Mouse (Mus musculus) left cerebral cortex, adult 11 months (tissue): ENCODE measurements around the gene Nepn.

Experiments used
- DNase-seq: peaks from one replicate; pipeline ENCODE4 v3.0.0; 2022; ENCODE audit warnings: low spot score

Gene Nepn

DNA sequence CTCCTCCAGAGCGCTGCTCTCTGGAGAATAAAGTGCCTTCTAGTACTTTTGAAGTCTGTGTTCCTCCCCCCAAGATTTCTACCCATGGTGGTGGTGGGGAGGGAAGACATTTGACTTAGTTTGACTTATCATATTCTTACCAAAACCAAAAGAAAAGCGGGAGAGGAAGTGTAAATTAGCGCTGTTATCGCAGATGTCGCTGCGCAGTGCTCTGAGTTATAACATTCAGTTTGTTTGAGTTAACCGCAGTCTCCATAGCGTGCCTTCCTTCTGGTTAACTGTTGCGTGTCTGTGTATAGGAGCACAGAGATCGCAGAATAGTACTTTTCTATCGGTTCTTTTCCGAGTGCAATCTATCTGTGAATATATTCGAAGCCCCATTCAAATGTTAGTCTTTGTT, 16.4 kb downstream of the Nepn start:
- no peak for DNase-seq

DNA sequence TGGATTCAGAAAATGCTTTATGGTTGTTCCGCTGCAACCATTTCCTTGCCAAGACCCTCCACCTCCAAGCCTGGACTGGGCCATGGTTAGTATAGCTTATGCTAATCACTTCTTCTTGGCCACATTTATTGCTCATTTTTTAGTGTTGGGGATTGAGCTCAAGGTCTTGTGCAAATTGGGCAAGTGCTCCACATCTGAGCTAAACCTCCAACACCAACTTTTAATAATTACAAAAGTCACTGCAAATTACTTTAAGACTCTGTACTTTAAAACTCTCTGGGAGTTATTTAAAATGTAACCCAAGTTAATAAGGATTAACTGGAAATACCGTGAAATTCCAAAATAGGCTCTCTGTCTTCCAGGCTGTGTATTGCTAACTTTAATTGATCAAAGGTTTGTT, 18.8 kb downstream of the Nepn start:
- no peak for DNase-seq

DNA sequence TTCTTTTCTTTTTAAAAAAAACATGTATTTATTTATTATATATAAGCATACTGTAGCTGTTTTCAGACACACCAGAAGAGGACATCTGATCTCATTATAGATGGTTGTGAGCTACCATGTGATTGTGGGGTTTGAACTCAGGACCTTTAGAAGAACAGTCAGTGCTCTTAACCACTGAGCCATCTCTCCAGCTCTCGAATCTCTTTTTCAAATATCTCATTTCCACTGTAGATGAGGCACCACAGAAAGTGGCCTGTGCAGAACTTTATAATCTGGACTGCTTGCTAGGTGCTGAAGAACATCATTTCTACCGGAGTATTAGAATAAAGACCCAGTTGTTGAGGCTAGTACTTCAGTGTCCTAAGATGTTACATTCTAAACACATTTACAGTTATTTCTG, 26.2 kb downstream of the Nepn start:
- no peak for DNase-seq

DNA sequence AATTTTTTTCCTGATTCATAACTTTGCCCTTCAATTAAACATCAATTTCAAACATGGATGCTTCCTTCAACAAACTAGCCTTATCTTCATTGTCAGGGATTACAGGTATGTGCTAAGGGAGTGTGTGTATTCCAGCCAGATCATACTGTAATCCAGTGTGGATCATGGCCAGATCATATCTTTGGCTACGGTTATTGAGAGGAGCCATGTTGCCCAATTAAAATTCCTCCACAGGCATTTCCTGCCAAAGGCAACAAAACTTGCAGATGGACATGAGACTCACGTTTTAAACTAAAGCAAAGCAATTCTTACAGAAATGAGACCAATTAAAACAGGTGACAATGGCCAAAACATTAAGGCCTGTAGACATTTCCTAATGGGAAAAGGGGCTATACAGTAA, 27.7 kb downstream of the Nepn start:
- DNase-seq = no peak

DNA sequence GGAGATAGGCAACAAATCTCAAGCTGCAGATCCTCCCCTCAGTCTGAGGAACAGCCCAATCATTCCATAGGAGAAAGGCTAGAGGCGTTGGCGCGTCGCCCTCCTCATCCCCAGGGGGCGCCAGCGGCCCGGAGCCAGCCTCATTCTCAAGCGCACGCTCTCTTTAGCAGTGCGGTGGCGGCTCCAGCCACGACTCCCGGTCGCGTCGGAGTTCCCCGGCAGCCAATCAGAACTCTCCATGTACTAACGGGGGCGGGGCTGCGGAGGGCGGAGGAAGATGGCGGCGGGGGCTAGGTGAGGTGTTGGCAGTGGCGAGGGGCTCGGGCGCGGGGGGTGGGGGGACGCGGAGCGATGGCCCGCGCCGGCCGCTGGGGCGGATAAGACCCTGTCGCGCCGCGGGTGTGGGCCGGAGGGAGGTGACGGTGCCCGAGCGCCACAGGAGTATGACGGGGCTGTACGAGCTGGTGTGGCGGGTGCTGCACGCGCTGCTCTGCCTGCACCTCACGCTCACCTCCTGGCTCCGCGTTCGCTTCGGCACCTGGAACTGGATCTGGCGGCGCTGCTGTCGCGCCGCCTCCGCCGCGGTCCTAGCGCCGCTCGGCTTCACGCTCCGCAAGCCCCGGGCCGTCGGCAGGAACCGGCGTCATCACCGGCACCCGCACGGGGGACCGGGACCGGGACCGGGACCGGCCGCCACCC, 28.7 kb downstream of the Nepn start, which contains the start of gene Nus1:
TSS of gene Nus1 (plus strand) at position 249 of the 699 bp plus-strand sequence.
- DNase-seq = peak; percentile 94

DNA sequence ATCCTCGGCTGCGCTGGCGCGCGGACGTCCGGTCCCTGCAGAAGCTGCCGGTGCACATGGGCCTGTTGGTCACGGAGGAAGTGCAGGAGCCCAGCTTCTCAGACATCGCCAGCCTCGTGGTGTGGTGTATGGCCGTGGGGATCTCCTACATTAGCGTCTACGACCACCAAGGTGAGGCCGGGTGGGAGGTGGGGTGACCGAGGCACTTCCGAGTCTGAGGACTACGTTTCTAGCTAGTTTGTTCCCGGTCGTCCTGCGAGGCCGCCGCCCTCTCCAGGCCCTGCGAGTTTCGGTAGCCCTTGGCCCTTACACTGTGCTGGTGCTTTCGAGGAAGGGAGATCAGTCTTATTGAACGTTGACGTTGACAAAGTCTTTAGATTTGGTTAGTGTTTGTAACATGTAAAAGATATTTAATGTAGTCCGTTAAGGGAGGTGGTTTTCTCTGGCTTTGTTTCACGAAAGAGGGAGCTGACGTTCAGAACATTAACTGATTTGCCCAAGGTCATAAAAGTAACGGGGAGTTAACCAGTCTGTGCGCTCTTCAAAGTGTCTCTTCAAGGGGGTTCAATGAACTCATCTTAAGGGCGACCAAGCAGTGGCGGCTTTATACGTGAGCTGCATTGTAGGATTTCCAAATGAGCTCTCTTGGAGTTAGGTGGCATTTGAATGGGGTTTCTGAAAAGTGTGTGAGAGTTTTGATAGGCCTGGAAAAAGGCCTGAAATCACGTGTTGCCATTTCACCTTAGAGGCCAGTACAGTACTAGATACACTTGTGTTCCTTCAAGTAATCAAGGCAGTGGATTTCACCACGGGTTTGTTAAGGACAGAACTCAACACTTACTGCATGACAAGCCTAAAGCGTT, 29.5 kb downstream of the Nepn start:
- no peak for DNase-seq

DNA sequence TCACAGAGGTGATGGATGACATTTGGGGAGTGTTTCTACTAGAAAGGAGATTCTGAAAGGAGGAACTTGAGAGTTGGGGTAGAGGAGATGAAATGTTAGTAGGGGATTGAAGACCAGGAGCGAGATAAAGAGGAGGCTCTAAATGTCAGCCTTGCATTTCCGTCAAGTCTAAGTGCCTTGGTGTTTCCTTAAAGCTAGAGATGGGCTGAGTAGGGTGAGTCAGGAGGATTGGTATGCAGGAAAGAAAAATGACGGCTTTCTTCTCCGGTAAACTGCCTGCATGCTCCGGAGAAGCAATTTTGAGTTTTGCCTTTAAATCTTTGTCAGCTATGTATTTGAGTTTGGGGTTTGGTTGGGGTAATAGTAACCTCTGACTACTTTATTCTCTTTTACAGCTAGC, 30.2 kb downstream of the Nepn start:
- no peak for DNase-seq

DNA sequence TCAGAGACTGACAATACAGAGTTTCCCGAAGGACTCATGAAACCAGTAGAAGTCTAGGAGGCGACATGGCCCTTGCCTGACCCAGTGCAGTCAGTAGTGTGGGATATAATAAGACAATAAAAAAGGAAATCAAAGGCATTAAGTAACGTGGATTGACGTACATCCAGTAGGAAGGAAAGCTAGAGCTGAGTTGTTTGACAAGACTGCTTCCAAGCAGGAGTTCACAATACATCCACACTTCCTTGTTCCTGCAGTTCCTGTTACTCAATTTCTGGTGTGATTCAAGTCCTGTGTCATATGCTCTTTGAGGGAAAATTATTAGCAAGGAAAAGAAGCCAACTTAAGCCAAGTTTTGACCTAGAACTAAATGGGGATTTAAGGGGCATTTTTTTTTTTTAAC, 30.6 kb downstream of the Nepn start:
- DNase-seq = no peak

DNA sequence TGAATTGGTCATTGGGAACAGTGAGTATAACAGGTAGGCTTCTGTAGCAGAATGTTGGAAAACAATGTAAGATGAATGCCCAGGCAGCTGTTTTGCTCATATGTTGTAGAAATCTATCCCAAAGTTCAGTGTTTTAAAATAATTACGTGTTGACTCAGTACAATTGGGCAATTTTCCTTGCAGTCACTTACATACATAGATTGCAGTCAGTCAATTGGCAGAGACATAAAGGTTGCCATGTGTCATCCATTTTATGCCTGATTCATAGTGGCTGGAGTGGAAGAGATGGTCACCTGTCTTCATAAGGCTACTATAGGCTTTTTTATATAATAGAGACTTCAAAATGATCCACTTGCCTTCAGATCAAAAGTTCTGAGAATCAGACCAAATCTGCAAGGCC, 31.8 kb downstream of the Nepn start:
- DNase-seq = no peak

DNA sequence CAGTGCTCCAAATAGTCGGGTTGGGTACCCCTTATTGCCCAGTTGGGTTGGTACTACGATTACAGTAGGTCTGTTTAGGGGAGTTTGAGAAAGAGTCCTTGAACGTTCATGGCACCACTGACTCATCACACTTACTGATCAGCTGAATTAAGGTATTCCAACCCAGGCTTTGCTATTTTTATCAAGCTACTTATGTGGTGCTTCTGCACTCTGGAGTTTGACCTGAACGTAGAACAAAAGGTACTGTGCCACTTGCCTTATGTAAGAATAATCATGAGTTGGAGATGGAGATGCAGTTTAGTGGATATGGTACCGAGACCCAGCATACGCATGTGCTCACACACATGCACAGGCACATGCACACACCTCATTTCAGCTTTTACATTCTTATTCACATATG, 32.9 kb downstream of the Nepn start:
- no peak for DNase-seq

DNA sequence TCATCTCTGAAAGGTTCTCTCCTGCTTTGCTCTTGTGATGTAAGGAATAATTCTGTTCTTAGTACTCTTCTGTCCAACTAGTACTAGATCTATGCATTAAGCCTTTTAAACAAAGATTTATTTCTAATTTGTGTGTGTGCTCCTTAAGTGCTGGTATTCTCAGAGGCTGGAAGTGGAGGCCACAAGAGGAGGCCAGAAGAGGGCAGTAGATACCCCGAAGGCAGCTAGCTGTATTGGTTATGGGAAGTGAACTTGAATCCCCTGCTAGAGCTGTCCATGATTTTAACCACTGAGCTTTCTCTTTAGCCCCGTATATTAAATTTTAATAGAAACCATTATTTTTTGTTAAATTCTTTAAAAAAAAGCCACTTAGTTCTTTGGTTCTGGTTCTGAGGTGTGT, 34.3 kb downstream of the Nepn start:
- DNase-seq = no peak

DNA sequence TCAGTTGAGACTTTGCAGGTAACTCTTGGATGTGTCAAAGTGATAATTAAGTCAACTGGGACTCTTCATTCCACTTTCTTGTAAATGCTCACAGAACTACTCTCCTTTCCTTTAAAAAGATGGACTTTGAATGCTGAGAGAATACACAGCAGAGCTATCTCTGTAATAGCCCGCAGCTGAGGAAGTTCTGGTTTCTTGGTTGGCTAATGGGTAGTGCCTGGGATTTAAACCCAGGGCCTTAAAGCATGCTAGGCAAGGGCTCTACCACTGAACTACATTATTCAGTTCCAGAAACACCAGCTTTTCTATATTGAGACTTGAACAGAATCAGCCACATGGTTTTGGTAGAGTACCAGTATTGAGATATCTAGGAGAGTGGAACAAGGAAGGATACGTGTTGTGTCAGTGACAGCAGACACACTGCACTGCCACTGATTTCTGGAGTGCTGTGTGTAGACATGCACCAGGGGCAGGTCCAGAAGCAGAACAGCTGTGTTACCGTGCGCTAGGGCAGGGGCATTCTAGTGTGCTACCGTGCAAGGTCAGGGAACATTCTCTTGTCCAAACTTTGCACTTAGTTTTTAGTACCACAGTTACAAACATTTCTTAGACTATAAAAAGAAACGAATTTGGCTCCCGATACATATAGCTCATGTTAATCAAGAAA, 37.7 kb downstream of the Nepn start:
- DNase-seq = no peak

DNA sequence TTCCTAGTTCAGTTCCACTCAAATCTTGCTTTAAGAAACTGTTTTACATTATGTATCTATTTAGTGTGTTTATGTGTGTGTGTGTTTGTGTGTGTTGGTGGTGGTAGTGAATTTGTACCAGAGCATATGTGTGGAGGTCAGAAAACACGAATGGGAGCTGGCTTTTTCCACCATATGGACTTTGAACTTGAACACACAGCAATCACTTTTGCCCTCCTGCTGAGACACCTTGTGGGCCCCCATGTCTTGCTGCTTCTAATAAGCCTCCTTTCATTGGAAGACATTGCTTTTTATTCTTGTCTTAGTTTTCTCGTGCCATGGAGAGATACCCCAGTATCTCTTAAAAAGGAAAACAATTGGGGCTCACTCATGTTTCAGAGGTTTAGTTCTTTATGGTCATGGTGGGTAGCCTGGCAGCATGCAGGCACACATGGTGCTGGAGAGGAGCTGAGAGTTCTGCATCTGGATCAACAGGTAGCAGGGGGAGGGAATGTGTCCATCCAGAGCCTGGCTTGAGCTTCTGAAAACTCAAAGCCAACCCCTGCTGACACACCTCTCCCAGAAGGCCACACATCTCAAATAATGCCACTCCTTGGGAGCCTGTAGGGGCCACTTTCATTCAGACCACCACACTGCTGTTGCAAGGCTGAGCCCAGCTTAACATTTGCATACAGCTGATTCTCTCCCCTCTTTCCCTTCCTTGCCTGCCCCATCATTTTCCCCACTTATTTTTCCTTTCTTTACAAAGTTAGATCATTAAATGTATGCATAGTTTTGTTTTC, 39.1 kb downstream of the Nepn start:
- no peak for DNase-seq

DNA sequence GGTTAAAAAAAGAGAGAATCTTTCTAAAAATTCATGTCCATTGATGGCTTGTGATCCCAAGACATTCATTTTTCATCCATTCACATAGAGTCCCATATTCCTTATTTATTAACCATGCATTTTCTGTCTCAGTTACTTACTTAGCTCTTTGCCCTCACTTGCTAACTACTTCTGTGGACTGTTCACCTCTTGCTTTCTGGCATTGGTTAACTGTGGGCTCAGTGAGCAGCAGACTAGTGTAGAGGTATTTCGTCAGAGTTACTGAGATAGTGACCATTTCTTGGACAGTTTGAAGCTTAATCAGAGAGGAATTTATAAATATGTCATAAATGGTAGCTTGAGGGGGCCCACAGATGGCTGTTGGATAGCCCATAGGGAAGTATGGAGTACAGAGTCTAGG, 42.2 kb downstream of the Nepn start:
- DNase-seq = no peak

DNA sequence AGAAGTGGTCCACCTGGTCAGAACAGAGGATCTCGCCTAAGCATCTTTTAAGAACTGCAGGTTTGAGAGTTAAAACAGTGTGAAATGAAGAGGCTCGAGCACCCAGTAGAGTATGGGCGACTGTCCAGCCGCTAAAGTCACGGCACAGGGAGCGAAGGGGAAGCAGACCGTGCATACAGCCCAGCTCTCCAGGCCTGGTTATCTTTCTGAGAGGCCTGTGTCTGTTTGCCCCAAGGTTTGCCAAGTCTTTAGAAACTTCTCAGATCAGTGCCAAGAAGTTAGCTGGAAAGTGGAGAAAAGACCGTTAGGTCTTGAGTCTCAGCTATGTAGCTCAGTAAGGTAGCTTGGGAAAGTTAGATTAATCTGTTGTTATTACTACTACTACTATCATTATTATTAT, 46.1 kb downstream of the Nepn start:
- no peak for DNase-seq
